10 mouse cellular contexts compared by ENCODE assay signal in genomic region chr16:22583401-22583800, GRCm38 (mm10).
"Had no signal": no experiment of that assay in that cellular context is flagged by ENCODE, and none has a peak within 500 bp of the region (broad histone marks: within the 10 kb centered on the region; RNA-seq: fewer than 3 reads in every experiment).

No protein-coding gene starts in this region.

- H3K9ac ChIP-seq: intestine, embryonic 15.5 days; liver, embryonic 13.5 days had no signal

- H3K4me1 ChIP-seq: intestine, embryonic 15.5 days; liver, embryonic 13.5 days had no signal

- H3K36me3 ChIP-seq: intestine, embryonic 15.5 days; liver, embryonic 13.5 days had no signal

- H3K9me3 ChIP-seq: intestine, embryonic 15.5 days; liver, embryonic 13.5 days had no signal

- H3K27me3 ChIP-seq: intestine, embryonic 15.5 days; liver, embryonic 13.5 days had no signal

- DNase-seq: kidney, postnatal 25 days; liver, embryonic 13.5 days; lung, adult 2 months; lung, postnatal 14 days; lung, postnatal 4 days; midbrain, embryonic 14.5 days; thymus, postnatal 25 days had no signal

- H3K27ac ChIP-seq: intestine, embryonic 15.5 days; left cerebral cortex, adult 2 months; liver, embryonic 13.5 days had no signal

- H3K4me2 ChIP-seq: intestine, embryonic 15.5 days; liver, embryonic 13.5 days; midbrain, embryonic 11.5 days had no signal

- H3K4me3 ChIP-seq: intestine, embryonic 15.5 days; left cerebral cortex, adult 2 months; liver, embryonic 13.5 days had no signal

- ATAC-seq: intestine, embryonic 15.5 days had no signal
